Mouse (Mus musculus): ENCODE results near the gene Olfr1391.
"Not testable (repeated sequence)": the region's sequence is repeated elsewhere in the genome, so short reads cannot be mapped to it uniquely, and the experiment has no call there.

Olfr1391 gene

DNA sequence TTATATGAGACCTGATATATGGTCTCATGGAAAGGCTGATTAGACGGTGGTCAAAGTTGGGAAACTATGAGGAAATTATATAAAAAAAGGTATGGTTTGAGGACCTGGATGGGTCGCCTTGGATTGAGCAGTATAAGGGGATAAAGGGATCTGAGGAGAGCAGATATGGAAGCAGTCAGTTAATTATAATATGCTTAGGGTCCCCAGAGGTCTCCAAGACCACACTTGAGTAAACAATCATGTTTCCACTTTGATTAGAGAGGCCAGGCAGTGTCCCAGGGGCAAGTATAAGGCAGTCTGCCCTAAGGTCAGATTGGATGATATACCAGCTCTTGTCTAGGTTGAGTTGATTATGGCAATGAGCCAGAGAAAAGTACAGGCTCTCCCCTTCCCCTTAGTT is at the start of gene Olfr1391:
Gene Olfr1391, plus strand, starts transcription at position 301 of the 400 bp plus-strand sequence.
- DNase-seq (ENCODE audit: low spot score in 2 of 2) = no peak

DNA sequence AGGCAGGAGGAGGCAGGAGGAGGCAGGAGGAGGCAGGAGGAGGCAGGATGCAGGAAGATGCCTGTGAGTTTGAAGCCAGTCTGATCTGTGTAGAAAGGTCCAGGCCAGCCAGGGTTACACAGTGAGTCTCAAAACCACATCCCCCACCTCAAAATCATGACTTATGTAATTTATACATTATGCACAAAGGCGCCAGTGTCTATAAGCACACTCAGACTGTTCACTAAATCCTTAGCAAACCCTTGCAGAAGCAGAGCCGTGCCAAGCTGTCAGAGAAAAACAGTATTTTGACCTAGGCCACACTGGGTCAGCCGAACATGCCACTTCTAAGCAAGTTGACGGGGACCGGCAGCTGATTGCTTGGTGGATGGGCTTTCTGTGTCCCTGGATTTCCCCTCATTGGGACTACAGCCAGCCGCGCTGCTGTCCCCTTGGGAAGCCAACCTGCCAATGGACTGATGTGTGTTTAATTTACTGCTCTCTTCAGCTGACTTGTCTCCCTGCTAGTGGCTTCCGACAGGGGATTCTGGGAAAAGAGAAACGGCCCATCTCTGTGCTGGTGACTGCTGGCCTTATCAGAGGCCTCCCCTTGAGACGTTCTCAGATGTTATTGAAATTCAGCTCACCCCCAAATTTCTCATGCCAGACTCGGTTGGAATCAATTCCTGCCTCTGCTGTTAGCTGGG is 48.6 kb upstream of the Olfr1391 start:
- no peak for DNase-seq (ENCODE audit: low spot score in 2 of 2)

DNA sequence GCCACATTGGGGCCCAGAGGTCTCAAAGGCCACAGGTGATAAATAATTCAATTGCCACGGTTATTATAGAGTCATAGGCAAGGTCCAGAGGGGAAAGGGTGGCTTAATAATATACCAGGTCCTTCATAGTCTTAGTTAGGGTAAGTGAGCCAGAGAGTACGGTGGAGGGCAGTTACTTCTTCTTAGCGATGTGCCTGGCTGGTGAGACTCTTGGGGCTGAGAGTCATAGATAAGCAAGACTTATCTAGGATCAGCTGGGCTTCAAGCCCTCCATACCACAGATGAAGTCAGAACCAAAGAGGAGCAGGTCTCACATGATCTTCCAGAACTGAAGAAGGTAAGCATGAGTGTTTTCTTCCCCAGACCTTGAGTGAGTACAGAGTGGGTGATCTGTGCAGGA is 44.3 kb upstream of the Olfr1391 start, which contains the start of gene Olfr1393:
Gene Olfr1393, plus strand, starts transcription at position 83 of the 400 bp plus-strand sequence.
- no peak for DNase-seq (ENCODE audit: low spot score in 2 of 2)

DNA sequence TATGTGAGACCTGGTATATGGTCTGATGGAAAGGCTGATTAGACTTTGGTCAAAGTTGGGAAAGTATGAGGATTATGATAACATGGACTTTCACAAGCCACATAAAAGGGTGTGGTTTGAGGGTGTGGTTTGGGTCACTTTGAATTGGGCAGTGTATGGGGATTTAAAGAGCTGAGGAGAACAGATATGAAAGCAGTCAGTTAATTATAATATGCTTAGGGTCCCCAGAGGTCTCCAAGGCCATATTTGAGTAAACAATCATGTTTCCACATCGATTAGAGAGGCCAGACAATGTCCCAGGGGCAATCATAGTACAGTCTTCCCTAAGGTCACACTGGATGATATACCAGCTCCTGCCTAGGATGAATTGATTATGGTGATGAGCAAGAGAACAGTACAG is 37.6 kb upstream of the Olfr1391 start, which contains the start of gene Olfr1392:
Gene Olfr1392, plus strand, starts transcription at position 301 of the 400 bp plus-strand sequence.
- not testable (repeated sequence) for DNase-seq (ENCODE audit: low spot score in 2 of 2)

DNA sequence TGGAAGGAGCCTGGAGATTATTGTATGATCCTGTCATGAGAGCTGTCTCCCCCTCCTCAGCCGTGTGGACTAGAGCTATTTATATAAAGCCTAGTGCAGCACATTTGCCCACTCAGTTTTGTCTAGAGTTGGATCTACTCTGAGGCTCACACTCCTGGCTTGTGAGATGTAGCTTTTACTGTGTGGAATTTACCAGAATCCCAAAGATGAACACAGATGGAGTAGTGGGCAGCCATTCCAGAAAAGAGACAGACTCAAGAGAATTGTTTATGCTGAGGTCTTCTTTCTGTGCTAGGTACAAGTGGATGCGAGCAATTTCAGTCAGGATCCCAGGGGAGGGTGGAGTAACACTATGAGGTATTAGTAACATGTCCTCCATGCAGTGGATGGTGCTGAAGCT is 35.3 kb upstream of the Olfr1391 start:
- no peak for DNase-seq (ENCODE audit: low spot score in 2 of 2)

DNA sequence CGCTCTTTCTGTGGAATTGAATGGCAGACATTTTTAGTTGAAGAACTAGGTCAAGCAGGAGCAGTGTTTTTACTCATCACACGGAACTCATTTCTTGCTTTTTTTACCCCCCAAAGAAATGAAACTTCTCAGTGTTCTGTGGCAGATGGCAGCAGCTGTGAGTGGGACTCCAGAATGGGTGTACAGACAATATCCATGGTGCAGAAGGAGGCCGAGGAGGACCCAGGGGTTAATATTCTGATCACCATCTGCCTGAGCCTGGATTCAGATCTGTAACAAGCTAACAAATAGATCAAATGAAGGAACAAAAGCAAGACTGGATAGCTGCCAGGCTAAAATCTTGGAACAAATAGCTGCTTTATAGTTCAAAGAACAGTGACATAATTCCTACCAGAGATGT is 29.8 kb upstream of the Olfr1391 start:
- no peak for DNase-seq (ENCODE audit: low spot score in 2 of 2)

DNA sequence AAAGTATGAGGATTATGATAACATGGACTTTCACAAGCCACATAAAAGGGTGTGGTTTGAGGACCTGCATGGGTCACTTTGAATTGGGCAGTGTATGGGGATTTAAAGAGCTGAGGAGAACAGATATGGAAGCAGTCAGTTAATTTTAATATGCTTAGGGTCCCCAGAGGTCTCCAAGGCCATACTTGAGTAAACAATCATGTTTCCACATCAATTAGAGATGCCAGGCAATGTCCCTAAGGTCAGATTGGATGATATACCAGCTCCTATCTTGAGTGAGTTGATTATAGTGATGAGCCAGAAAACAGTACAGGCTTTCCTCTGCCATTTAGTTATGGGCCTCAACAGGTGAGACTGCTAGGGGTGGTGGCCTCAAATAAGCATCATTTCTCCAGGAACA is 18.1 kb upstream of the Olfr1391 start, which contains the start of gene Olfr10:
Gene Olfr10, plus strand, starts transcription at position 301 of the 400 bp plus-strand sequence.
- no peak for DNase-seq (ENCODE audit: low spot score in 2 of 2)

DNA sequence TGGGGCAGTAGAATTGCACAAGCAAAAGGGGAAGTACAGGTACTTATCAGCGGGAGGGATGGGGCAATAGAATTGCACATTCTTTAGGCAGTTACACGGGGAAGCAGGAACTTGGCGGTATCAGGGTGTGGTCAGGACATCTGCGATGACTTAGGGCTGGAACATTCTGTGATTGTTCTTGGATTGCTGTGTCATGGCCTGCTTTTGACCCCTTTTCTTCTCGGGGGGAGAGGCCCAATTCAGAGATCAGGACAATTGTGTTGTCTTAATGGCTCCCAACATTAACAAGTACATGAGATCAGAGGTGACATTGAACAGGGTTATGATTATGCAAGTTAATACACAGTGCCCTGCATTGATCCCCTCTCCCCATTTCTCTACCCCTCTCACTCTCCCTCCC is 14.0 kb upstream of the Olfr1391 start:
- not testable (repeated sequence) for DNase-seq (ENCODE audit: low spot score in 2 of 2)

DNA sequence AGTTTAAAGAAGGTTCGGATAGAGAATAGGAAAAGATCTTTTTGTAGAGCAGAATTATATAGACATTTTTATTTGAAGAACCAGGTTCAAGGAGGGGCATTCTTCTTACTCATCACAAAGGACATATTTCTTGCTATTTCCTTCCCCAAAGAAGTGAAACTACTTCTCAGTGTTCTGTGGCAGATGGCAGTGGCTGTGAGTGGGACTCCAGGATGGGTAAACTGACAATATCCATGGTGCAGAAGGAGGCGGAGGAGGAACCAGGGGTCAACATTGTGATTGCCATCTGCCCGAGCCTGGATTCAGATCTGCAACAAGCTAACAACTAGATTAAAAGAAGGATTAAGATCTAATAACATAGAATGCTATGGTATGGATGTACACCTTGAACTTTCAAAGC is 4.2 kb downstream of the Olfr1391 start:
- DNase-seq (ENCODE audit: low spot score in 2 of 2) = no peak

DNA sequence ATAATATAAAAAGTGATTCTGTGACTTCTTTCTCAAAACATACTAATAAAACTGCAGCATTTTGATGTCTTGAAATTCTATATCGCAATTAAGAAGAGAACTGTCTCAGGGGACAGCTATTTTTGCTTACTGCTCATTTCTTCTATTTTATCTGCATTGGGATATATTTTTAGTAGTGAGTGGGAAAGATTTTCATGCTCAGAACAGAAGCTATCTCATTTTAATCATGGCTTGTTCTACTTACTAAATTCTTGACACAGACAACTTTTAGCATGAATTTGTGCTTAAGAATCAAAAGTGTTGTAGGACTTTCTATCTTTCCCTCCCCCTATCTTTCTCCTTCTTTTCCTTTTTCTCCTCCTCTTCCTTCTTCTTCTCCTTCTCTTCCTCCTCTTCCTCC is 7.1 kb downstream of the Olfr1391 start:
- DNase-seq (ENCODE audit: low spot score in 2 of 2) = no peak

DNA sequence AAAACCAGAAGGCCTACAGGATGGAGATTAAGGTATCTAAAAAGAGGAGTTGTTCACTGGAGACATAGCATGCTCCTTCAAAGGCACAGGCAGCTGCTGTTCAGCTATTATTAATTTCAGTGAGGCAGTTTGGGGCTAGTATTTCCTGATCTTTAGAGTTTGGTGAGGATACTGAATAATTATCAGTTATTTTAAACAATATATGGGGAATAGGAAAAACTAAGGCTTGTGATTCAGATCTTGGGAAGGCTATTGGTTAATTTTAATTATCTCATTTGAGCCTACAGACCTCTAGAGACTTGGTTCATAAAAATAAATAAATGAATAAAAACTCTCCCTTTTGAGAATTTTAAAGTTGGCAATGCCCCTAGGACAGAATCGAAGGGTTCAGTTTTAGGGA is 12.3 kb downstream of the Olfr1391 start, which contains the start of gene Olfr1390:
Gene Olfr1390, plus strand, starts transcription at position 301 of the 400 bp plus-strand sequence.
- DNase-seq (ENCODE audit: low spot score in 2 of 2) = no peak

DNA sequence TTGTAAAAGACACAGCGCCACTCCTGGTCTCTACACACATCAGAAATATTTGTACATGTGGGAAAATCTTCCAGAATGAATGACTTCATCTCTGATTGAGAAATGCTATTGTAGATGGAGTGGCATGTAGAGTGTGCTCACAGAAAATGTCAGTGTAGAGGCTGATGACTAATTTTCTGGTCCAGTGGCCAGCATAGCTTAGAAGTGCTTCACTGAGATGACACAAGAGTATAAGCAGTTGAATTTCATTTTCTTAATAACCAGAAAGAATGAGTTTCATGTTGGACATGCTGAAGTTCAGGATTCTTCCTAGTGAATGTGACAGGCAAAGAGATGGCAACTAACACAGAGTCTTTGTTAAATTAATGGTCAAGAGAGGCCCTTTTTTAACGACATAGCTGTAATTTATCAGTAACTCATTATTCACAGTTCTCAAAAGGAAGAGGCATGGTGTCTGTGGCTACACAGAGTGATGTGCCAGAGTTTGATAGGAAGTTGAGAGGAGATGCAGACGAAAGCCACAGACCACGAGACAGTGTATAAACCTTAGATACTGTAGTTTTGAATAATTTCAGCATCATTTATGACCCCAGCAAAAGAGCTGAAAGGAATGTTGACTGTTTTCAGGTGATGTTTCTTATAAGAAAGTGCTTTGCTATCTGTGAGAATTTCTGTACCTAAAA is 14.7 kb downstream of the Olfr1391 start:
- DNase-seq (ENCODE audit: low spot score in 2 of 2) = no peak

Measured in natural killer cell, adult 2 months (primary cell).